Mouse (Mus musculus): ENCODE measurements at regions not wholly inside any gene's neighbourhood (a gene's known extent, or its start where the extent isn't known, plus 50 kb on each side); places are given as distances from the start of the nearest gene placed in this dataset.
"Not testable (repeated sequence)": the region's sequence is repeated elsewhere in the genome, so short reads cannot be mapped to it uniquely, and the experiment has no call there.

DNA sequence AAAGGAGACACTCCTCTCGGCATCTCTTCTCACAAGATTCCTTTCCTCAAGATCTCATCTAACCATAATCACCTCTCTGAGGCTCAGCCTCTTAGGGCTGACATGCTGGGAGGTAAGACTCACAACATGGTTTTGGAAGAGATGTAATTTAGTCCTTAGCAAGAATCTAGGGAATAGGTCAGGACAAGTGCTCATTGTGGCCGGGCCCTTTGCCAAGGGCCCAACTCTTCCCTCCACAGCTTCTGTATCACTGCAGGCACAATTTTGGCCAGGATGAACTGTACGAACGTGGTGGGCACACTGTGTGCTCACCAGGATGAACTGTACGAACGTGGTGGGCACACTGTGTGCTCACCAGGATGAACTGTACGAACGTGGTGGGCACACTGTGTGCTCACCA, 154.0 kb upstream of the Hs6st1 start:
- not testable (repeated sequence) for DNase-seq (ENCODE audit: inconsistent age in 2 of 2, low spot score in 1 of 2)

DNA sequence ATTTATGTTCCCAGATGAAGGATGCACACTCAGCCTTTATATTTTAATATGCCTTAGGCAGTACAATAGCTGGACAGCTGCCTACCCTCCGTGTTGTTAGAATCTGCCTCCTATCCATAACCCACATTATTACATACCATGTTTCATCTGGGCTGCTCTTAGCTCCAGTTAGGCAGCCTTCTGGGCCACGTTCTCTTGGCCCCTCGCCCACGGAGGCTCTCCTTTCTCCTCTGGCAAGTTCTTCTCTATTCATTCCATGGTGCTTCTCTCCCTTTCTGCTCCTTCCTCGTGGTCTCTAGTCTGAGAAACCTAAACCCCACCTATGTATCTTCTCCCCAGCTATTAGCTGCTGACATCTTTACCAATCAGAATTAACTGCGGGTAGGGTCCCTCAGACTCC, 152.7 kb upstream of the Hs6st1 start:
- DNase-seq (ENCODE audit: inconsistent age in 2 of 2, low spot score in 1 of 2), result no peak

DNA sequence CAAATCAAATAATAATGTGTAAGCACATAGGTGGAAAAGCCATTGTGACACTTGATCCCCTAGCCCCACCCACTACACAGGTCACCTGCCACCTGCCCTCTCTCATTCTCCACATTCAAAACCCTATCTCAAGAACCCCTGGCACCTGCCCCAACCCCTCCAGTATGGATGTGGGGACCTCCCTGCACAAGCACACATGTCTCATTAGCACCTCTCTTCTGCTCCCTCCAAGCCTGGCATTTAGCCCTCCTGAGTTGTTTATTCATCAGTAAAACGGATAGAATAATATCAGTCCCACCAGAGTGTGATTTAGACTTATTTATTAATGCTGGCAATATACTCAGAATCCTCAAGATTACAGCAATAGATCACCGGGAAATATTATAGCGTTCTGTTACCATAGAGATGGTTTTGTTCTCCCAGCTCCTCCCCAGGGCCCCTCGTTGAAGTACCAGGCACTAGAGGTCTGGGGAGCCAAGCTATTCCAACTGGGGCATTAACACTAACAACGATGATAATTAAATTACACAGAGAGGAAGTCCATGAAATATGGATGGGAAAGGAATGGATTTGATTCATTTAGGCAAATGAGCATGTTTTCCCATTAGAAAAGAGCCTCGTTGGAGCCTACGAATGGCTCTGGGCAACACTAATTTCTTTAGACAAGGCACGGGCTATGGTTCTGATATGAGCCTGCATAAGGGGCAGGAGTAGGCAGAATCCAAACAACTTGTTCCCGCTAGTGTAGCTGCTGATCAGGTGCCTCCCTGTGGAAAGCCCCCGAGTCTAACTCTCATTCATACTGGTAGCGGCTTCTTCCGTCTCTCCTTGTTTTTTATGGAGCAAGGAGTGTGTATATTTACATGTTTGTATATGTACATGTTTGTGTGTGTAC, 148.1 kb upstream of the Hs6st1 start:
- no peak for DNase-seq (ENCODE audit: inconsistent age in 2 of 2, low spot score in 1 of 2)

DNA sequence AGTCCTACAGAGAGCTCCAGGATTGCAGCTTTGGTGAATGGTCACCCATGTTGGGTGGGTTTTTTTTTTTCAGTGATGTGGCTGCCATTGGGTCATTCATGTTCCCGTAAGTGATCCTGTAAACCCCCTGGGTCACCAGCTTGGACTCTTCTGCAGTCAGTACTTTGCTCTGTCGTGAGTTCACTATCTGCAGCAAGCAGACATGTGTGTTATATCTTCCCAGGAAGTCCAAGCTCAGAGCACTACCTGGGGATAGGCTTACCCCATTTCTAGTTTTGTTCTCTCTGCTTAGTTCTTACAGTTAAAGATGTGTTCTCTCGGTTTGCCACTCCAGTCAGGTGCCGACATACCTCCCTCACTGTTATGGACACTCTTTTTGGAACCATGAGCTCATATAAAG, 143.4 kb upstream of the Hs6st1 start:
- DNase-seq (ENCODE audit: inconsistent age in 2 of 2, low spot score in 1 of 2), result no peak

DNA sequence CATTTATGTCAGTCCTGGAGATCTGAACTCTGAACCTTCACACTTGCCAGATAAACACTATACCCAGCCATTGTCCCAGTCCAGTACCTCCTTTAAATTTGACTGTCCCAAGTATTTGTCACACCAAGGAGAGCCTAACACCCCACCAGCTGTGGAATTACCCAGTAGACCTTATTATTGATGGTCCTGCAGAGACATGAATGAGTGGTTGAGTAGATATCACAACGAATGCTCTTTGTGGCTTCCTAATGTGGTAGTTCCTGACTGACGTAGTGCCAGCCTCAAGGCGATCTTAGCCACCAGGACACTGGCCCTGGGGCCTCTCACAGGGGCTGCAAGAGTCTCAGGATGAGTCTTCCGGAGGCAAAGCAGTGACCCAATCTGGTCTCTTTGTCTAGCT, 142.9 kb upstream of the Hs6st1 start:
- no peak for DNase-seq (ENCODE audit: inconsistent age in 2 of 2, low spot score in 1 of 2)

DNA sequence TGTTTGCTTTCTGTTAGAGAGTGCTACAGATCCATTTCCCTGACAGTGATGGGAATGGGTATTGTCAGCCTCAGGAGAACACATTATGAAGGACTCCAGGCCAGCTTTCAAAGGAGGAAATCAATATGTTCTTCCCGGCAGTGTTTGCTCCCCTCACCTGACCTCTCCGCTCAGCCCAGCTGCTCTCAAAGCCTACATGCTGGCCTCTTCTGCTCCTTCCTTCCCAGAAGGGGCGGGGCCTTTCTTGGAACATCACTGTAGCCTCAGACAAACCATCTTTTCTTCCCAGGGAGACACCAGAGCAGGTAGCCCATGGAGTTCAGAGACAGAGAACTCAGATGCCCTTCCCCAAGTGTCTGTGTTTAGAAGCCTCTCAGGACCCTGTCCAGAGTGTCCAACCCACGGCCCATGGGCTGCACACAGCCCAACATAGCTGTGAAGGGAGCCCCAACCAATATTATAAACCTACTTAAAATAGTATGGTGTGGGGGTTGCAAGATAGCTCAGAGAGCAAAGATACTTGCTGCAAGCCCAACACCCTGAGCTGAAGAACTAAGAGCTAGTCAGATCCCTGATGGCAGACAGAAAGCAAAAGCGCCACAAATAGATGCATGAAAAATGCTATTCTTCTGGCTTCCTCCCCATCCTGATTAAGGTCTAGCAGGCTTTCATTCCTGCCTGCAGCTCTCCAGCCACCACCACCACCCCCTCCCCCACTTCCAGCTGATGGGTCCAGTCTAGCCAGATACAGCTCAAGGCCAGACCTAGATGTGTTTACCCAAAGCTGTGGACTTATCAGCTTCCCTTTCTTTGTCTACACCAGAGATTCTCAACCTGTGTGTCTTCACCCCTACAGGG, 141.8 kb upstream of the Hs6st1 start:
- DNase-seq (ENCODE audit: inconsistent age in 2 of 2, low spot score in 1 of 2), result no peak

DNA sequence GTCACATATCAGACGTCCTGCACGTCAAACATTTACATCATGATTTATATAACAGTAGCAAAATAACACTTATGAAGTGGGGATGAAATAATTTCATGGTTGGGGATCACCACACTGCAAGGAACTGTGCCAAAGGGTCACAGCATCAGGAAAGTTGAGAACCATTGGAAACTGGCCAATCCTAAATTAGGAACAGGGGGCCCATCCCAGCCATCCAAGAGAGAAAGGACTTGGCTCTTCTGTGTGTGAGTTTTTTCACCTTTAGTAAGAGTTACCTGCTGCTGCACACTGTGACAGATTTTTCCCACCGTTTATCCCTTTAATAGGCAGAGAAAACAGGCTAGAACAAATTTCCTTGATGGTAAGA, 141.2 kb upstream of the Hs6st1 start:
- DNase-seq (ENCODE audit: inconsistent age in 2 of 2, low spot score in 1 of 2), result no peak

DNA sequence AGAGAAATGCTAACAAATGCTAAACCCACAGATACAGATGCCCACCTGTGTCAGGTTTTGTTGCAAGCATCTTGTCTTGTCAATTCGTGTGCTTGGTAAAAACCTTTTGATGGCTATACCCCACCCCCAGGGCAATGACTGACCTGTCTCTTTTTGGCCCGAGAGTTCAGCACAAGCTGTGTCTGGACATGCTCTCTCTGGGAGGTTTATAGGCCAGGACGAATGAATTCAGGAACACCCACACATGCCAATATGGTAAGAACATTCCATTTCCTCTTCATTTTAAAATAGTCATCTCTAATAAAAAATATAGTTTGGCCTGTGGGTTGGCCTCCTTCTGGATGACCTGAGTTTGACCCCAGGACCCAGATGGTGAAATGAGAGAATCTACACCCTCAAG, 137.8 kb upstream of the Hs6st1 start:
- no peak for DNase-seq (ENCODE audit: inconsistent age in 2 of 2, low spot score in 1 of 2)

DNA sequence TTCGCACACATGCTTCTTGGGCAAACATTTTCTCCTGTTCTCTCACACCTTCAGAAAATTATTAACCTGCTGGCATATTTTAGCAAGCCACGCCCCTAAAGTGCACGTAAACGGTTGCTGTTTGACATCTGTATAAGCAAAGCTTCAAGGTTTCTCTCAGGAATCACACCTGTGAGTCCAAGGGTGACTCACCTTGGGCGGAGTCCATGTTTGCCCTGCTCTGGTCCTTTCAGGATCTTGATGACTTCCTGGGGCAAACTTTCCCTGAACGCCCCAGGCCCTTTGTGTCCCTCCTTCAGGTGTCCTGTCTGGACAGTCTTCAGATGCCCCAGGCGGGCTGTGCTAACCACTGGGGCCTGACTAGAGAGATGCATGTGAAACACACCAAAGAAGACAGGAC, 137.1 kb upstream of the Hs6st1 start:
- DNase-seq (ENCODE audit: inconsistent age in 2 of 2, low spot score in 1 of 2), result no peak

DNA sequence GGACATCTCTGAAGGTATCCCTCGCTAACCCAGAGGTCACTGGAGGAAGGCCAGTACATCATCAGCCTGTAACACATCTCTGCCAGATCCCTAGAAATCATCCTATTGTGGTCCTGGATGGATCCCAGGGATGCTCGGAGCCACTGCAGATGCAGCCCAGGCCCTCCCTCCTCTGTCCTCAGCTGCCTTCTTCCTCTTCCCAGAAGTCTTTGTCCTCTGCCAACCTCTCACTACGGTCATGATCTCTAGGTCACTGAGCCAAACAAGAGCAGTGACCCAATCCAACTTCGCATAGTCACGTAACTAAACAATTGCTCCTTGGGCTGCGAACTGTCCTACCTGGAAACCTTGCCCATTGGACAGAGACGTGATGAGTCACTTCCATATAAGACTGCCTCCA, 134.7 kb upstream of the Hs6st1 start:
- DNase-seq (ENCODE audit: inconsistent age in 2 of 2, low spot score in 1 of 2), result no peak

DNA sequence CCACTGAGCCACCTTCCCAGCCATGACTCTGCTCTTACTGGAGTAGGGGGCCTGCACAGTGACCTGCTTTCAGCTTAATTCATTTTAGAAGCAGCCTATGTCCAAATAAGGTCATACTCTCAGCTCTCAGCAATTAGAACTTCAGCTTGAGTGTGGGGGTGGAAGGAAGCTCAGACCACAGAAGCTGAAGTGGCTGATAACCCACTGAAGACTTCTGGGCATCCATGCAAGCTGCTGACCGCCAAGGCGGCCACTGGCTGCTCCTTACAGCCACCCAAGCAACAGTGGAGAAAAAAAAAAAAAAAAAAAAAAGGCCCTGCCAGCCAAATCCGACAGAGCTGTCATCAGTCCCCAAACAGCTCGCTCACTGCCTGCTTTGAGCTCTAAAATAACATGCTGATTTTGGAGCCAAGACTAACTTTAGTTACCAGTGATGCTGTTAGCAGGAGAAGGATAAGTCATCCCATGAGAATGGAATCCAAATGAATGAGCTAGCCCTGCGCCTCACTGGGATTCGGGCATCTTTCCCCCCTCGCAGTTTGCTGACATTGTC, 133.0 kb upstream of the Hs6st1 start:
- DNase-seq (ENCODE audit: inconsistent age in 2 of 2, low spot score in 1 of 2), result no peak

DNA sequence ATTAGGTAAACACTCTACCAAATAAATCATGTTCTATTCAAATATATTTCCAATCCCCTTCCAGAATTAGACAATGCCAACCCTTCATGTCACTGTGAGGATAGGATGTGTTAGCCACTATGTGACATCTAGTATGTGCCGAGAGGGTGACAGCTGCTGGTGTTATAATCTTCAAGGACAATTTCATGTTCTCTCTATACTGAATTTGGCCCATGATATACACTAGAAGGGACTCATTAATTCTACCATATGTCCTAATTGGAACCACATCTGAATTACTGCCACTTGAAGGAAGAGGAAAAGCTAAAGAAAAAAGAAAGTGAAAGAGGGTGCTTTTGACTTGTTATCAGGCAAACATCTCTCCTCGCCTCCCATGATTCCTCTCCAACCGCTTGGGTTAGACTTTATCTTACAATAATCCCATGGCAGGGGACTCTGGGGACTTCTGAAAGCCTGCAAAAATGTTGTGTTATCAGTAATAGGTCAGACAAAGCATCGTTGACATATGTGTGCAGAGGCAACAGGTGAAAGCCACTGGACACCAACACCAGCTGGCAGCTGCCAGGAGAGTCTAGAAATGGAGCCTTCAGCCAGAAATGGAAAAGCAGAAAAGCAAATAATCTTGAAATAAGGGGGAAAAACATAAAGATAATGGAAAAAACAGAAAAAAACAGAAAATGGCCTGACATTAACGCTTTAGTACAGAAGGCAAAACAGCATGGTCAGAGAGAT, 131.7 kb upstream of the Hs6st1 start:
- no peak for DNase-seq (ENCODE audit: inconsistent age in 2 of 2, low spot score in 1 of 2)

DNA sequence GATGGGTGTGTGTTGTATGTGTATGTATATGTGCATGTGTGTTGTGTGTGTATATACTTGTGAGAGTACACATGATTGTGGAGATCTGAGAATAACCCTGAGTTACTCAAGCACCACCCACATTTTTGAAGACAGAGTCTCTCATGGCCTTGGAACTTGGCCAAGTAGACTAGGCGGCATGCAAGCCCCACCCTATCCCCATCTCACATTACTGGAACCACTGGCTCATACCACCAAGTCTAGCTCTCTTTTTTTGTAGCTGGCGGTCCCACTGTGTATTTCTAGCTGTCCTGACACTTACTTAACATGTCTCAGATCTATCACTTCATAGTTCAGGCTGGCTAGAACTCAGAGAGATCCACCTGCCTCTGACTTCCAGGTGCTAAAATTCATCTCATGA, 128.0 kb upstream of the Hs6st1 start:
- DNase-seq (ENCODE audit: inconsistent age in 2 of 2, low spot score in 1 of 2), result peak in 1 of 2 experiments; percentile 27

DNA sequence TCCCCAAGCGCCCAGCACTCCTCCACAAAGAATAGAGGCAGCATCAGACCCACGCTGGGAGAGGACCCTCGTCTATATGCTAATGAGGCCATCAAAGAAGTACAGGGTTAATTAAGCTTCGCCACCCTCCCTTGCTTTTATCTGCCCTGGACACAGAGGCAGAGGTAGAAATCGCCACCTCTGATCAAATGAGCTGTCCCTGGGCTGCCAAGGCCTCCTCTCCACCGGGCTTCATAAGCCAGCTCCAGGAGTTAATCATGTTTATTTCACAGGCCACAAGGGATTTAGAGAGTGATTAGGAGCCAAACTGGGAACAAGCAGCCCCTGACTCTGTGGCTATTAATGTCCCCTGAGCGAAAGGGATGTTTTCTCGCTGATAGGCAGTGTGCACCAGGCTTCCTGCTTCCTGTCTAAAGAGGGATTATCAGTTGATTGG, 126.5 kb upstream of the Hs6st1 start:
- DNase-seq (ENCODE audit: inconsistent age in 2 of 2, low spot score in 1 of 2), result peak in 1 of 2 experiments; percentile 32

DNA sequence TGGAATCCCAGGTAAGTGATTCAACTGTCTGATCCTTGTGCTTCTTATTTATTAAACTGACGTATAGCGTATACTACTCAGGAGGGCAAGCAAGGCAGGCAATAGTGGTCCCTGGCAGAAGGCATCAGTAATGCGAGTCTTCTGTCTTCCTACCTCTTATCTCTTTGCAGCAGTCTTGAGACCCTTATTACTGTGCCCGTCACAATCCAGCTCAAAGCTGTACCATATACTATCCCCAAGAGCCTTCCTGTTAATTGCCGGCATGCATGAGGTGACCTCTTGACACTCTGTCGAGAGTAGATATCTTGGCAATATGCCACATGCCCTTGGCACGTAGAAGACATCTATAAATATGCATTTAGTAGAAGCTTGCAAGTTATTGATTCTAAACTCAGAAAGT, 126.0 kb upstream of the Hs6st1 start:
- DNase-seq (ENCODE audit: inconsistent age in 2 of 2, low spot score in 1 of 2), result no peak

DNA sequence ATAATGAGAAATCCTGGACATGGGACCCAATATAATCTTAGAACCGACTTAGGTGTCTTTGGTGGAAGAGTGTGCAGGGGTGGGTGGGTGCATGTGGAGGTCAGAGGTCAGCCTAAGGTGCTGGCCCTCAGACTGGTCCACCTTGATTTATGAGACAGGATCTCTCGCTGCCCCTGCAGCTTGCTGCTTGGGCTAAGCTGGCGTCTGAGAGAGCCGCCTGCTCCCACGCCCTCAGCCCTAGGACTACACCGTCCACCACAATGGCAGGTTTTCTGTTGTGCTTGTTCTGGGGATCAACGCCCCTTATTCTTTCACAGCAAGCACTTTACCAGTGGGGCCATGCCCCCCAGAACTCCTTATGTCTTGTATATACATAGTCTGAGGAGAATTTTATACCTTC, 124.4 kb upstream of the Hs6st1 start:
- DNase-seq (ENCODE audit: inconsistent age in 2 of 2, low spot score in 1 of 2), result no peak

DNA sequence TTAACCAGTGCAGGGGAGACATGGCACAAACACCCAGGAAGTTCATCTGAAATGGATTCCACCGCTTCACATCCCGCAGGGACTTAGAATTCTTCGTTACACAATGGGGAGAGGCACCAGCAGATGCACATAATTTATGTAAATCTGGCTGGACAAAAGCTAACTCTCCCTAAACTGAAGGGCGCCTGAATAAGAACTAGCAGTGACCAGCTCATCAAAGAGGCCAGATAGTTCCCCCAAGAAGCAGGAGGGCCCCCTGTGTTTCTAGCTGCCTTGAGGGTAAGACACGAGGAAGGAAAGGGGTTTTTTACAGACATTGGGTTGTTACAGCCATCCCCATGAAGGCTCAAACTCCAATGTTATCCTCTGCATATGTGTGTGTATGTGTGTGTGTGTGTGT, 123.8 kb upstream of the Hs6st1 start:
- no peak for DNase-seq (ENCODE audit: inconsistent age in 2 of 2, low spot score in 1 of 2)

DNA sequence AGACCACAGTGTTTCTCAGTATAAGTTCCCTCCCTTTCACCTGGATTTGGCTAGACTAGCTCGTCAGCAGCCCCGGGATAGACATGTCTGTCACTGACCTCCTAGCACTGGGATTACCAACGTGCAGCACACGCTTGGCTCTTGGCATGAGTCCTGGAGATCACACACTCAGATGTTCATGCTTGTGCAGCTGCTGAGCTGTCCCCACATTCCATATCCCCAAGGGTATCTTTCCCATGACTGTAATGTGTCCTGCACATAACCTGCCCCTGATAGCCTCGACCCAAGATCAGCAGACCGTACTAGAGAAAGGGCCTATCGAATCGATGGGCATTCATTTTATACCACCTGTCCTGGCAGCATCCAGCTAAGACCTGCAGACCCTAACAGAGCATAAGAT, 123.4 kb upstream of the Hs6st1 start:
- no peak for DNase-seq (ENCODE audit: inconsistent age in 2 of 2, low spot score in 1 of 2)

DNA sequence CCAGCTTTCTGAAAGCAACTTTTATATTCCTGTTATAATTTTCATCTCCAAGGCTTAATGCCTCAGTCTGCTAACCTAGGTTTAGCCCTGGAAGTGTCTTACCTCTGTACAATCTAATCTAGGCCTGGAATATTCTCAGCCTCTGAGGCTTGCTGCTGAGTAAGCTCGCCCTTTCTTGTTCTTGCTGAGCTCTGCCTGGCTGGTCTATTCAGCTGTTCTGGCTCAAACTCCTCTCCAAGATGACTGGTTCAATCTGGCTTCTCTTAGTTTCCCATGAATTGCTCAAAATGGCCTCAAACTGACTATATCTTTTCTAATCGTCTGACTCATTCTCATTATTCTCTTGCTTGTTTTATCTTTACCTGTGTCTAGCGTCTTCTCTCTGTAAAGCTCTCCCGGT, 122.6 kb upstream of the Hs6st1 start:
- no peak for DNase-seq (ENCODE audit: inconsistent age in 2 of 2, low spot score in 1 of 2)

DNA sequence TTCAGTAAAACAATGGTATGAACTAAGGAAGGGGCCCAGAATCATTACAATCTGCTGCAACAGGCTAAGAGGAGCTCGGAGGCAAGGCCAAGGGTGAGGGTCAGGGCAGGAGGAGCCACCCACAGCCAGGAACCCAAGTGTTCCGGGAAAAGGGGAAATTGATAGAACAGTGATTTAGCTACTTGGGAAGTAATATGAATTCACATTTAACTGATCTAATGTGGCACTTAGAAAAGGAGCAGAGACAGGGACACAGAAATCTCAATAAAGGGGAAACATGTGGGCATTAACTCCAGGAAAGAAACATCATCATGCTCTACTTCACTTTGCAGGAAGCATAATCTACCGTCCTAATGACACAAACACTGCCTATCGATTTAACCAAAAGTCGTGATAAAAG, 120.1 kb upstream of the Hs6st1 start:
- peak in 1 of 2 experiments; percentile 30 for DNase-seq (ENCODE audit: inconsistent age in 2 of 2, low spot score in 1 of 2)

DNA sequence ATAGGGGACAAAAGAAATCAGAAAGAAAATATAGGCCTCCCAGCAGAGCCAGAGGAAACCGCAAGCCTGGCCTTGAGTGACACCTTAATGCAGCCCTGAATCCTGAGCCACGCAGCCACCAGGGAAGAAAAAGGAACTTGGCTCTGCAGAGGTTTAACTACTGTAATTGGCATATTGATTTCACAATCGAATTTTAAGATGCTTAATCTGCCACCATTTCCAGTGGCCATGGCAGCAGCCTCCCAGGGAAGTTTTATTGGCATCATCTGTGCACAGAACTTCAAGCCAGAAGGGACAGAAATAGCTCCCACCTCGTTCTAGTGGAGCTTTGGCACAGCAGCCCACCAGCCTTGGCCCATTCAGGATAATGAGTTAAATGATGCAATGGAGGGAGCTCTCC, 117.1 kb upstream of the Hs6st1 start:
- DNase-seq (ENCODE audit: inconsistent age in 2 of 2, low spot score in 1 of 2), result peak in 1 of 2 experiments; percentile 27

Data from adrenal gland, adult (tissue).